Mouse (Mus musculus) cerebellum, adult 8-10 months (tissue): ENCODE data around the gene Gm960.
"Not testable (repeated sequence)": the region's sequence is repeated elsewhere in the genome, so short reads cannot be mapped to it uniquely, and the experiment has no call there.

Experiments used
- DNase-seq: peaks from one replicate; pipeline ENCODE4 v3.0.0; 2022

Gm960 gene

DNA sequence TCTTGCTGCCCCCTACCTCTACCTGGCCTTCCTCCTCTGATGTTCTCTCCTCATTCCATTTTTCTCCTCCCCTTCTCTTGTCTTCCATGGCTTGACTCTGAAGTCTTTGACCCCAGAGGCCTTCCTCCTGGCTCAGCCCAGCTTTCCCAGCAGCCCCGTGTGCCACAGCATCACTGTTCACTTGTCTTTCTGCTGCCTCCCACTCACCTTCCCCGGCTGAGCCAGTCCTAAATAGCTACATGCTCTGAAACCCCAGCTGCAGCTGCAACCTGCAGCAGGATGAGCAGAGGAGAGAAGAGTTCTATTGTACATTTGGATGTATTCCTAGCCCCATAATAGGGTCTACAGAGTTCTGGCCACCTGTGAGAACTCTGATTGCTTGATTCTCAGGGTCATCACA is 111.0 kb downstream of the Gm960 start:
- no peak for DNase-seq

DNA sequence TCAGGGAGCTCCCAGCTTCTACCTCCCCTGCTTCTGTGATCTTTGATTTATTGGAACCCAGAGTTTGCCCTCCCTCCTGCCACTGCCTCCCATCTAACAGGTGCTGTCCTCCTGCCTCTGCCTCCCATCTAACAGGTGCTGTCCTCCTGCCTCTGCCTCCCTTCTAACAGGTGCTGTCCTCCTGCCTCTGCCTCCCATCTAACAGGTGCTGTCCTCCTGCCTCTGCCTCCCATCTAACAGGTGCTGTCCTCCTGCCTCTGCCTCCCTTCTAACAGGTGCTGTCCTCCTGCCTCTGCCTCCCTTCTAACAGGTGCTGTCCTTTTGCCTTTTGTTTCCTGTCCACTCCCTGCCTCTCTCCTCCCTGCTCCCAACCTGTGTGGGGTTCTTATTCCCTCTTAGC is 111.7 kb downstream of the Gm960 start:
- not testable (repeated sequence) for DNase-seq

DNA sequence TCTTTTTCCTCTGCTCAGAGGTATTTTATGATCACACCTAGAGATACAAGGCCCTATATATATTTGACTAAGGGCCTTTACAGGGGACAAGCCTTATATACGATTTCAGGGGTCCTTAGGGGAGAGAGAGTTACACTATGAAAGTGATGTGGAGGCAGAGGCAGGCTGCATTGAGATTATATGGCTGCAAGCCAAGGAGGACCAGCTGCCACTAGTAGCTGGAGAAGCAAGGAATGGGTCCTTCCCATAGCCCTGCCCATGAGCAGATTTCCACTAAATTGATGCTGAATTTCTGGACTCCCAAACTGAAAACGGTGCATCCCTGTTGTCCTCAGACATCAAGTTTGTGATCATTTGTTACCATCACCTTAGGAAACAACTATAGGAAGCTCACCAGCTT is 114.6 kb downstream of the Gm960 start:
- no peak for DNase-seq

DNA sequence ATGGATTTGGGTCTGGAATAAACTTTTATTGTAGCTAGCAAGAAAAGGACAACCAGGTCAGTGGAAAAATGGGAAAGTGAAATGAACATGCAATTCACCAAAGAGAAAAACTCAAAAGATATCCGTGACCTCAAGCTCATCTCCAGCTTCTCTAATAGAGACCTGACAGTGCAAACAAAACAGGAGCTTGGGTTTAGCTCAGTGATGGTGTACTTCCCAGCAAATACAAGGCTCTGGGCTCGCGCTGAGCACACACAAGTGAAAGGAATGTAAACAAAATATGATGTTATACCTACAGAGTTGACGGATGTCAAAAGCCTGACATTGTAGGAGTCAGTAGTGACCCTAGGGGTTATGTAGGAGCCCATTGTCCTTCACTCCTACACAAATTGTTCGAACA is 119.2 kb downstream of the Gm960 start:
- DNase-seq = no peak

DNA sequence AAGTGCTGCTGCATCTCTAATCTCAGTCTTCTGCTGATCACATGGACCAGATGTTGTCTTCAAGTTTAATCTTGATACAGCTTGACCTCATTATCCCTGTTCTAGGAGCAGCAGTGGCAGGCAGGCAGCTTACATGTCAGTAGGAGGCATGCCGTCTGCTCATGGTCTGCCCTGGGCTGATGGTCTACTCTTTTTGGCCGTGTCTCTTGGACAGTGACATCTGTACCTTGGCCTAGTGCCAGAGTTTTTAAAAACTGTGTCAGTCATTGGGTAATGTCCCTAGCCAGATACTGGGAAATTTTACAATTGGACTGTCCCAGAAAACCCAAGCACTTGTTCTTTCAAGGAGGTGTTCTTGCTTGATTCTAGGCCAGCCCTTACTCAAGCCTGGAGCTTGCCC is 119.7 kb downstream of the Gm960 start:
- peak; percentile 55 for DNase-seq
